Mouse (Mus musculus): ENCODE data around the gene Tnk1.

DNA sequence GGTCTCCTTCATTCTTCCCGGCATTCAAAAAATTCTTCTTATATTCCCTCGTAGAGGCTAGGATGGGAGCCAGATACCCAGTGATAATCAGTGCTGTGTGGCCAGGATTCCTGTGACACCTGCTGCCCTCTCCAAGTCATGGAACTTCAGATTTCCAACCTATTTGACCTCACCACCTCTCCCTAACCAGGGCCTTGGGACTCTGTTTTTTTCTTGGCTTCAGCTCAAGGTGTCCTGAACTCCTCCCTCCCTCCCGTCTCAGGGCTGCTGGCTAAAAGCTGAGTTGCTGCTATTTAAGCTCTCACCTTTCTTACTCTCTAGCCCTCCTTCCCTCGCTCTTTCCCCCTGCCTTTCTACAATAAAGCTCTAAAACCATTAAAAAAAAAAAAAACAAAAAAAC, 41.3 kb upstream of the Tnk1 start:
- TF ChIP-seq CTCF (IDR thresholded peaks at IDR 0.05; ENCODE audit: low read depth) (no peak), EP300 (IDR thresholded peaks at IDR 0.05; ENCODE audit: low read depth) (no peak)
